Mouse (Mus musculus): ENCODE measurements around the gene Abcc8. TPM values are rescaled to one million over a fixed set of nuclear protein-coding genes. Genes with fewer than 3 reads are reported as not detected.
"Not testable (repeated sequence)": the region's sequence is repeated elsewhere in the genome, so short reads cannot be mapped to it uniquely, and the experiment has no call there.

The Abcc8 gene
- polyA plus RNA-seq, 1 experiment from 2014 or later = 0.11 TPM

DNA sequence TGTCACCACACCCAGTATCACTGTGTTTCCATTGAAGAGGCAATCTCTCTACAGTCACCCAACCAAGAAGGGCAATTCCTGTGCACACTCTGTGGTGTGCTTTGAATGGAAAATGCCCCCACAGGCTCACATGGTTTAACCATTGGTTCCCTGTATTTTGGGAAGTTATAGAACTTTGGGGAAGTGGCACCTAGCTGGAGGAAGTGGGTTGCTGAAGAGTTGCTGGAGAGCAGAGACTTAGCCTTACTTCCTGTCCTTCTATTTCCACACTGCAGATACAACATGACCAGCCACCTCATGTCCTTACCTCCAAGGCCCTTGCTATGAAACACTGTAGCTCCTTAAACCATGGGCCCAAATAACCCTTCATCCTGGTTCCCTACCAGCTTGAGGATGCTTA is 4.4 kb upstream of the Abcc8 start:
- no peak overlapping the region for H3K9ac ChIP-seq (replicated peaks)
- no peaks in the 10 kb centered on the region for H3K4me1 ChIP-seq (ENCODE audit: insufficient read depth)
- DNase-seq (no peak), ATAC-seq (no peak)
- H3K27me3 ChIP-seq (ENCODE audit: insufficient read depth, low read length) = peaks cover 23% of the 10 kb centered on the region
- H3K4me3 ChIP-seq (ENCODE audit: low read depth, low read length) = no peak overlapping the region
- 0 out of 2 replicates have a peak, but pooled peaks cover 3% of the 10 kb centered on the region for H3K9me3 ChIP-seq (ENCODE audit: low read length)
- no peak for TF ChIP-seq CTCF (IDR thresholded peaks at IDR 0.05; ENCODE audit: low read depth)
- no peak for TF ChIP-seq EP300 (IDR thresholded peaks at IDR 0.05; ENCODE audit: low read depth)
- H3K4me2 ChIP-seq (ENCODE audit: low read depth, low read length) = no peak overlapping the region
- H3K27ac ChIP-seq (ENCODE audit: low read depth) = no peak overlapping the region
- H3K36me3 ChIP-seq (replicated peaks; ENCODE audit: insufficient read depth, low read length) = no peaks in the 10 kb centered on the region

DNA sequence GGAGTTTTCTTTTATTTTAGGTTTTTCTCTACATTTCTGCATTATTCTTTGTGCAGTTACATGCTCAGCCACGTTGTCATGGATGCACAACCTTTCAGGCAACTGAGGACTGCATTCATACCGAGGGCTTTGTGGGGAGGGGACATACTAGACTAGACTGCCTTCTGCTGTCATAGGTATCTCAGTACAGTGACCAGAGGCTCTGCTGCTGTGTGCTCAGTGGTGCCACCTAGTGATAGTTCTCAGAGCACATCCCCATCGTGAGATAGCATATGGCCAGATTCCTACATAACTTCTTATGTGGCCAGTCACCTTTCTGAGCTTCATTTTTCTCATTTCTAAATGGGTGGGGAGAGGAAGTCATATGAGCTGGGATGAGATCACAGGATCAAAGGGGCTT is 1.8 kb upstream of the Abcc8 start:
- ATAC-seq = no peak
- no peaks in the 10 kb centered on the region for H3K4me1 ChIP-seq (ENCODE audit: insufficient read depth)
- no peaks in the 10 kb centered on the region for H3K36me3 ChIP-seq (replicated peaks; ENCODE audit: insufficient read depth, low read length)
- peaks cover 43% of the 10 kb centered on the region for H3K27me3 ChIP-seq (ENCODE audit: insufficient read depth, low read length)
- 0 out of 2 replicates have a peak, but pooled peaks cover 3% of the 10 kb centered on the region for H3K9me3 ChIP-seq (ENCODE audit: low read length)
- 2% methylated on average over 3 of the region's 3 CpGs for WGBS (ENCODE audit: insufficient replicate concordance)
- no peak overlapping the region for H3K4me3 ChIP-seq (ENCODE audit: low read depth, low read length)
- no peak overlapping the region for H3K9ac ChIP-seq (replicated peaks)
- no peak for TF ChIP-seq EP300 (IDR thresholded peaks at IDR 0.05; ENCODE audit: low read depth)
- TF ChIP-seq CTCF (IDR thresholded peaks at IDR 0.05; ENCODE audit: low read depth) = peak; percentile 88
- DNase-seq = peak; percentile 55
- no peak overlapping the region for H3K27ac ChIP-seq (ENCODE audit: low read depth)
- H3K4me2 ChIP-seq (ENCODE audit: low read depth, low read length) = no peak overlapping the region

DNA sequence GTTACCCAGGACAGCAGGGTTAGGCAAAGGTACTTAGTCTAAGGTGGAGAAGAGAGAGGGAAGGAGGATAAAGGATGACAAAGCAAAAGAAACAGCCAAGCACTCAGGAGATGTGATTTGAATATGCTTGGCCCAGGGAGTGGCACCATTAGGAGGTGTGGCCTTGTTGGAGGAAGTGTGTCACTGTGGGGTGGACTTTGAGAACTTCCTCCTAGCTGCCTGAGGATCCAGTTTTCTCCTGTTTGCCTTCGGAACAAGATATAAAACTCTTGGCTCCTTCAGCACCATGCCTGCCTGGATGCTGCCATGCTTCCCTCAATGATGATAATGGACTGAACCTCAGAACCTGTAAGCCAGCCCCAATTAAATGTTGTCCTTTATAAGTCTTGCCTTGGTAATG is 10.9 kb downstream of the Abcc8 start:
- not testable (repeated sequence) for DNase-seq; H3K4me1 ChIP-seq (ENCODE audit: insufficient read depth); H3K9ac ChIP-seq (replicated peaks); H3K4me3 ChIP-seq (ENCODE audit: low read depth, low read length); H3K9me3 ChIP-seq (ENCODE audit: low read length); ATAC-seq; H3K36me3 ChIP-seq (replicated peaks; ENCODE audit: insufficient read depth, low read length); H3K4me2 ChIP-seq (ENCODE audit: low read depth, low read length); H3K27ac ChIP-seq (ENCODE audit: low read depth); H3K27me3 ChIP-seq (ENCODE audit: insufficient read depth, low read length)
- 80% methylated on average over 1 of the region's 1 CpGs for WGBS (ENCODE audit: insufficient replicate concordance)

DNA sequence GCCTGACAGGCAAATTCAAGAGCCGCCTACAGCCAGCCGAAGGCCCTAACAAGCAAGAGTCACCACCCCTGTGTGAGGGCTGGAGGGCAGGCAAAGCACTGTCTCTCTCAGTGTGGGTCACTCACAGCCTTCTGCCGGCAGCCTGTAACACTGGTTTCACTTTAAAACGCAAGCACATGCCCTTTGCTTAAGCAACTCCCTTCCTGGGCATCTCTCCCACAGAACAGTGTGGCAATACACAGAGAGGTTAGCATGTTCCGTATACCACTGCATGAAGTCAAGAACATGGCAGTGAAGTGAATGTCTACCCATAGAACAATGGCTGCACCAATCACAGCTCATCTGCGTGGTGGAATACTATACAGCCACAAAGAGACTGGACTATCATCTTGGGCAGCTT is 11.4 kb downstream of the Abcc8 start:
- no peaks in the 10 kb centered on the region for H3K36me3 ChIP-seq (replicated peaks; ENCODE audit: insufficient read depth, low read length)
- TF ChIP-seq CTCF (IDR thresholded peaks at IDR 0.05; ENCODE audit: low read depth) = no peak
- TF ChIP-seq EP300 (IDR thresholded peaks at IDR 0.05; ENCODE audit: low read depth) = no peak
- H3K9ac ChIP-seq (replicated peaks) = no peak overlapping the region
- H3K27me3 ChIP-seq (ENCODE audit: insufficient read depth, low read length) = no peaks in the 10 kb centered on the region
- H3K27ac ChIP-seq (ENCODE audit: low read depth) = peak overlapping the region; percentile 16; the same call in 1 of the 2 replicates
- ATAC-seq (no peak), DNase-seq (no peak)
- H3K4me1 ChIP-seq (ENCODE audit: insufficient read depth) = no peaks in the 10 kb centered on the region
- no peak overlapping the region for H3K4me3 ChIP-seq (ENCODE audit: low read depth, low read length)
- no peaks in the 10 kb centered on the region for H3K9me3 ChIP-seq (ENCODE audit: low read length)
- WGBS (ENCODE audit: insufficient replicate concordance) = 80% methylated on average over 6 of the region's 6 CpGs
- no peak overlapping the region for H3K4me2 ChIP-seq (ENCODE audit: low read depth, low read length)

DNA sequence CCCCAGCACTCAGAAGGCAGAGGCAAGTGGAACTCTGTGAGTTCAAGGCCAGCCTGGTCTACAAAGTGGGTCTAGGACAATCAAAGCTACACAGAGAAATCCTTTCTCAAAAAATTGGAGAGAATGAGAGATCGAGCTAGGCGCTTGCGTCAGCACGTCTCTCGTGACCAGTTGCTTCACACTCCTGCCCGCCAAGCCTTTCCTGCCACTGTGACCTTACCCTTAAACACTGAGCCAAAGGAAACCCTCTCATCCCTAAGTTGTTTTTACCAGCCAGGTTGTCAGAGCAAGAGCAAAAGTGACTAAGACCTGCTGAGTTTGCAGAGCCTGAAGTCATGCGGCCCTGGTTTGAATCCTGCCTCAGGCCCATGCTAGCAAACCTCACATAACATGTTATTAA is 11.9 kb downstream of the Abcc8 start:
- ATAC-seq (no peak), DNase-seq (no peak)
- no peaks in the 10 kb centered on the region for H3K36me3 ChIP-seq (replicated peaks; ENCODE audit: insufficient read depth, low read length)
- H3K4me3 ChIP-seq (ENCODE audit: low read depth, low read length) = no peak overlapping the region
- TF ChIP-seq EP300 (IDR thresholded peaks at IDR 0.05; ENCODE audit: low read depth) (no peak), CTCF (IDR thresholded peaks at IDR 0.05; ENCODE audit: low read depth) (no peak)
- no peaks in the 10 kb centered on the region for H3K4me1 ChIP-seq (ENCODE audit: insufficient read depth)
- peak overlapping the region; percentile 16; the same call in 1 of the 2 replicates for H3K27ac ChIP-seq (ENCODE audit: low read depth)
- H3K27me3 ChIP-seq (ENCODE audit: insufficient read depth, low read length) = no peaks in the 10 kb centered on the region
- no peaks in the 10 kb centered on the region for H3K9me3 ChIP-seq (ENCODE audit: low read length)
- WGBS (ENCODE audit: insufficient replicate concordance) = 84% methylated on average over 7 of the region's 7 CpGs
- no peak overlapping the region for H3K4me2 ChIP-seq (ENCODE audit: low read depth, low read length)
- H3K9ac ChIP-seq (replicated peaks) = no peak overlapping the region

DNA sequence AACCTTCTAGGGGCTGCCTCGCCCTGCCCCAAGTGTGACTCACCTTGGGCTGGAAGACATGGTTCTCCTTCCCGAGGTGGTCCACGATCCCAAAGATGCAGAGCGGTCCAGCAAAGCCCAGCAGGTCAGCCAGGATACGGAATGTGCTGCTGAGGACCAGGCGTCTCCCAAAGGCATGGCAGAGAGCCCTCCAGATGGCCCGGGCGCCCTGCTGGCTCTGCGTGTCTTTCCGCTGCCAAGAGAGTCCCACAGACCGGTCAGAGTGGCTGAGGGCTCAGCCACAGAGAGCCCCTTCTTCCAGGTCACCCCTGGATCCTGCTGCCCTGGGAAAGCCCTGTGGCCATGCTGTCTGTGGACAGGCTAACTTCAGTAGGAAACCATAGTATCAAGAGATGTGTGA is 14.0 kb downstream of the Abcc8 start:
- Histone ChIP-seq H3K36me3 (replicated peaks; ENCODE audit: insufficient read depth, low read length) (no peaks in the 10 kb centered on the region), H3K27me3 (ENCODE audit: insufficient read depth, low read length) (no peaks in the 10 kb centered on the region), H3K9me3 (ENCODE audit: low read length) (no peaks in the 10 kb centered on the region), H3K4me2 (ENCODE audit: low read depth, low read length) (no peak overlapping the region), H3K27ac (ENCODE audit: low read depth) (no peak overlapping the region), H3K4me1 (ENCODE audit: insufficient read depth) (no peaks in the 10 kb centered on the region), H3K4me3 (ENCODE audit: low read depth, low read length) (no peak overlapping the region), H3K9ac (replicated peaks) (no peak overlapping the region)
- TF ChIP-seq EP300 (IDR thresholded peaks at IDR 0.05; ENCODE audit: low read depth) = no peak
- TF ChIP-seq CTCF (IDR thresholded peaks at IDR 0.05; ENCODE audit: low read depth) = no peak
- no peak for DNase-seq
- 91% methylated on average over 11 of the region's 11 CpGs for WGBS (ENCODE audit: insufficient replicate concordance)
- ATAC-seq = no peak

DNA sequence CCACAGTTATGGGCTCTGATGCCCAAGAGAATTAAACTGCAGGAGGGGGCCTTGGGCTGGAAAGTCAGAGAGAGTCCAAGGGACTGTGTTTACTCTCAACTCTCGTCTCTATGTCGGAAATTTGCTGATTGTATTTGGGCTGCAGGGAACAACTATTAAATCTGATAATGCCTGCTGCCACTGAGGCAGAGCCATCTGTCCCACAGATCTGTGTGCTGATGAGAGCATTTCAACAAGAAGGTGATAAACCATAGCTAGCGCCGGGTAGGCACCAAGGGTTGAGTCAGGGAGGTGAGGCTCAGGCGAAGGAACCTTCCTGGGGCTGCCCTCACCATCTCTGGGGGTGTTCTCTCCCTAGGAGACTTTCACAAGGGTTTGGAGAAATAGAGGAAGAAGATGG is 17.1 kb downstream of the Abcc8 start:
- DNase-seq (no peak), ATAC-seq (no peak)
- no peak overlapping the region for H3K27ac ChIP-seq (ENCODE audit: low read depth)
- H3K4me3 ChIP-seq (ENCODE audit: low read depth, low read length) = no peak overlapping the region
- no peaks in the 10 kb centered on the region for H3K4me1 ChIP-seq (ENCODE audit: insufficient read depth)
- no peak overlapping the region for H3K9ac ChIP-seq (replicated peaks)
- no peaks in the 10 kb centered on the region for H3K27me3 ChIP-seq (ENCODE audit: insufficient read depth, low read length)
- no peaks in the 10 kb centered on the region for H3K9me3 ChIP-seq (ENCODE audit: low read length)
- TF ChIP-seq EP300 (IDR thresholded peaks at IDR 0.05; ENCODE audit: low read depth) (no peak), CTCF (IDR thresholded peaks at IDR 0.05; ENCODE audit: low read depth) (no peak)
- 60% methylated on average over 5 of the region's 5 CpGs for WGBS (ENCODE audit: insufficient replicate concordance)
- H3K4me2 ChIP-seq (ENCODE audit: low read depth, low read length) = no peak overlapping the region
- no peaks in the 10 kb centered on the region for H3K36me3 ChIP-seq (replicated peaks; ENCODE audit: insufficient read depth, low read length)

Data from liver, postnatal 0 days (tissue).